Mouse (Mus musculus): Measurements from ENCODE around the gene Tbc1d14. TPM values are rescaled to one million over a fixed set of nuclear protein-coding genes. Genes with fewer than 3 reads are reported as not detected.

The Tbc1d14 gene
- total RNA-seq, 2 experiments from 2014 or later: 133 to 136 TPM

GRCm38 (mm10) chr5:36515558-36515957 is 77.5 kb downstream of the Tbc1d14 start:
- DNase-seq: no peak
- intact Hi-C loops (cut with DNase I): no loop called here

- no peak for DNase-seq
- intact Hi-C loops (cut with DNase I): no loop called here
Measured at GRCm38 (mm10) chr5:36515126-36515525, 78.0 kb downstream of the Tbc1d14 start.

GRCm38 (mm10) chr5:36510956-36511355 is 82.1 kb downstream of the Tbc1d14 start:
- no peak for DNase-seq
- intact Hi-C loops (cut with DNase I): no loop called here

GRCm38 (mm10) chr5:36508351-36508750 is 84.7 kb downstream of the Tbc1d14 start:
- intact Hi-C loops (cut with DNase I): no loop called here
- DNase-seq: no peak

GRCm38 (mm10) chr5:36505643-36506042 is 87.4 kb downstream of the Tbc1d14 start:
- DNase-seq: no peak
- intact Hi-C loops (cut with DNase I): no loop called here

- DNase-seq: no peak
- intact Hi-C loops (cut with DNase I): no loop called here
Measured at GRCm38 (mm10) chr5:36505235-36505634, 87.8 kb downstream of the Tbc1d14 start.

GRCm38 (mm10) chr5:36494709-36495108 is 98.4 kb downstream of the Tbc1d14 start:
- DNase-seq: no peak
- intact Hi-C loops (cut with DNase I): no loop called here

GRCm38 (mm10) chr5:36493919-36494318 is 99.2 kb downstream of the Tbc1d14 start:
- DNase-seq: no peak
- intact Hi-C loops (cut with DNase I): no loop called here

- intact Hi-C loops (cut with DNase I): no loop called here
- DNase-seq: peak; percentile 40
Measured at GRCm38 (mm10) chr5:36489225-36489624, 103.9 kb downstream of the Tbc1d14 start.

GRCm38 (mm10) chr5:36485306-36485705 is 107.8 kb downstream of the Tbc1d14 start:
- no peak for DNase-seq
- intact Hi-C loops (cut with DNase I): no loop called here

GRCm38 (mm10) chr5:36484171-36484990 is 108.7 kb downstream of the Tbc1d14 start, which contains the start of the genes Tada2b and Ccdc96:
Gene Tada2b, minus strand, starts transcription at chr5:36484285.
Gene Ccdc96, plus strand, starts transcription at chr5:36484588.
- peak; percentile 99 for DNase-seq
- intact Hi-C loops (cut with DNase I): no loop called here

GRCm38 (mm10) chr5:36483203-36484101 is 109.6 kb downstream of the Tbc1d14 start:
- peak; percentile 51 for DNase-seq
- intact Hi-C loops (cut with DNase I): no loop called here

- intact Hi-C loops (cut with DNase I): no loop called here
- no peak for DNase-seq
Measured at GRCm38 (mm10) chr5:36481114-36481513, 112.0 kb downstream of the Tbc1d14 start.

GRCm38 (mm10) chr5:36480398-36480797 is 112.7 kb downstream of the Tbc1d14 start:
- intact Hi-C loops (cut with DNase I): no loop called here
- no peak for DNase-seq

GRCm38 (mm10) chr5:36479735-36480134 is 113.3 kb downstream of the Tbc1d14 start:
- intact Hi-C loops (cut with DNase I): loop anchor here (10.0 kb wide), 1 partner anchor 265 kb away; the partner anchor contains the start of gene Bloc1s4
- DNase-seq: no peak

GRCm38 (mm10) chr5:36478540-36479420 is 114.3 kb downstream of the Tbc1d14 start:
- intact Hi-C loops (cut with DNase I): loop anchor here (10.0 kb wide), 1 partner anchor 266 kb away; the partner anchor contains the start of gene Bloc1s4
- no peak for DNase-seq

GRCm38 (mm10) chr5:36477486-36477885 is 115.6 kb downstream of the Tbc1d14 start:
- intact Hi-C loops (cut with DNase I): loop anchor here (10.0 kb wide), 1 partner anchor 267 kb away; the partner anchor contains the start of gene Bloc1s4
- DNase-seq: no peak

- DNase-seq: peak; percentile 74
- intact Hi-C loops (cut with DNase I): loop anchor here (10.0 kb wide), 1 partner anchor 271 kb away; the partner anchor contains the start of gene Bloc1s4
Measured at GRCm38 (mm10) chr5:36474283-36474682, 118.8 kb downstream of the Tbc1d14 start.

- intact Hi-C loops (cut with DNase I): loop anchor here (10.0 kb wide), 1 partner anchor 272 kb away; the partner anchor contains the start of gene Bloc1s4
- DNase-seq: no peak
Measured at GRCm38 (mm10) chr5:36472876-36473655, 120.0 kb downstream of the Tbc1d14 start.

Data from left cerebral cortex, postnatal 4 days (tissue).